Mouse (Mus musculus): ENCODE measurements around the gene Bpifa5. TPM values are rescaled to one million over a fixed set of nuclear protein-coding genes. Genes with fewer than 3 reads are reported as not detected.

Gene Bpifa5
- polyA plus RNA-seq, 1 experiment, result not detected

- Histone ChIP-seq H3K4me1 (ENCODE audit: control insufficient read depth, insufficient read depth, low read length) (no peaks in the 10 kb centered on the region), H3K36me3 (ENCODE audit: control insufficient read depth, insufficient read depth, low read length, poor library complexity, severe bottlenecking) (no peaks in the 10 kb centered on the region), H3K9me3 (replicated peaks; ENCODE audit: control insufficient read depth, insufficient read depth, low read length, poor library complexity, severe bottlenecking) (no peaks in the 10 kb centered on the region), H3K27me3 (ENCODE audit: control insufficient read depth, insufficient read depth, low read length, poor library complexity, severe bottlenecking) (no peaks in the 10 kb centered on the region), H3K9ac (ENCODE audit: low read depth, poor library complexity, severe bottlenecking) (no peak overlapping the region), H3K27ac (ENCODE audit: insufficient read depth, low read length) (no peak overlapping the region), H3K4me3 (ENCODE audit: low read depth, low read length) (no peak overlapping the region)
- no peak for TF ChIP-seq CTCF (IDR thresholded peaks at IDR 0.05; ENCODE audit: low read depth, low read length)
- no peak for TF ChIP-seq EP300 (IDR thresholded peaks at IDR 0.05; ENCODE audit: insufficient read depth, low read depth, low read length)
- TF ChIP-seq POLR2A (IDR thresholded peaks at IDR 0.05; ENCODE audit: insufficient read depth, low read length), result no peak
Measured at GRCm38 (mm10) chr2:154211121-154211520, 48.7 kb downstream of the Bpifa5 start.

GRCm38 (mm10) chr2:154211881-154212280 lies 49.5 kb downstream of the Bpifa5 start:
- H3K4me1 ChIP-seq (ENCODE audit: control insufficient read depth, insufficient read depth, low read length), result no peaks in the 10 kb centered on the region
- TF ChIP-seq POLR2A (IDR thresholded peaks at IDR 0.05; ENCODE audit: insufficient read depth, low read length) (no peak), EP300 (IDR thresholded peaks at IDR 0.05; ENCODE audit: insufficient read depth, low read depth, low read length) (no peak), CTCF (IDR thresholded peaks at IDR 0.05; ENCODE audit: low read depth, low read length) (no peak)
- no peak overlapping the region for H3K4me3 ChIP-seq (ENCODE audit: low read depth, low read length)
- no peak overlapping the region for H3K27ac ChIP-seq (ENCODE audit: insufficient read depth, low read length)
- H3K9ac ChIP-seq (ENCODE audit: low read depth, poor library complexity, severe bottlenecking), result no peak overlapping the region
- H3K9me3 ChIP-seq (replicated peaks; ENCODE audit: control insufficient read depth, insufficient read depth, low read length, poor library complexity, severe bottlenecking), result no peaks in the 10 kb centered on the region
- H3K36me3 ChIP-seq (ENCODE audit: control insufficient read depth, insufficient read depth, low read length, poor library complexity, severe bottlenecking), result no peaks in the 10 kb centered on the region
- H3K27me3 ChIP-seq (ENCODE audit: control insufficient read depth, insufficient read depth, low read length, poor library complexity, severe bottlenecking), result no peaks in the 10 kb centered on the region

GRCm38 (mm10) chr2:154215191-154215590 lies 52.8 kb downstream of the Bpifa5 start:
- peak; percentile 87 for TF ChIP-seq CTCF (IDR thresholded peaks at IDR 0.05; ENCODE audit: low read depth, low read length)
- TF ChIP-seq EP300 (IDR thresholded peaks at IDR 0.05; ENCODE audit: insufficient read depth, low read depth, low read length), result no peak
- H3K4me3 ChIP-seq (ENCODE audit: low read depth, low read length), result no peak overlapping the region
- no peaks in the 10 kb centered on the region for H3K4me1 ChIP-seq (ENCODE audit: control insufficient read depth, insufficient read depth, low read length)
- H3K36me3 ChIP-seq (ENCODE audit: control insufficient read depth, insufficient read depth, low read length, poor library complexity, severe bottlenecking), result no peaks in the 10 kb centered on the region
- H3K27me3 ChIP-seq (ENCODE audit: control insufficient read depth, insufficient read depth, low read length, poor library complexity, severe bottlenecking), result no peaks in the 10 kb centered on the region
- H3K9ac ChIP-seq (ENCODE audit: low read depth, poor library complexity, severe bottlenecking), result no peak overlapping the region
- H3K27ac ChIP-seq (ENCODE audit: insufficient read depth, low read length), result no peak overlapping the region
- H3K9me3 ChIP-seq (replicated peaks; ENCODE audit: control insufficient read depth, insufficient read depth, low read length, poor library complexity, severe bottlenecking), result no peaks in the 10 kb centered on the region

Other genes starting within 250 kb of the Bpifa5 start
- gene Bpifb3, start 244.4 kb upstream of the Bpifa5 start, polyA plus RNA-seq (2011; ENCODE audit: insufficient read depth, insufficient read length, low read depth, missing spikeins), result not detected in 2 replicates
- not detected in 2 replicates for gene Bpifb4, start 224.4 kb upstream of the Bpifa5 start, polyA plus RNA-seq (2011; ENCODE audit: insufficient read depth, insufficient read length, low read depth, missing spikeins)
- not detected in 2 replicates for gene Bpifa6, start 187.7 kb upstream of the Bpifa5 start, polyA plus RNA-seq (2011; ENCODE audit: insufficient read depth, insufficient read length, low read depth, missing spikeins)
- gene Bpifa2, start 154.3 kb upstream of the Bpifa5 start, polyA plus RNA-seq (2011; ENCODE audit: insufficient read depth, insufficient read length, low read depth, missing spikeins), result not detected in 2 replicates
- gene Bpifa3, start 32.3 kb upstream of the Bpifa5 start, polyA plus RNA-seq (2011; ENCODE audit: insufficient read depth, insufficient read length, low read depth, missing spikeins), result not detected in 2 replicates
- gene Bpifa1, start 19.7 kb upstream of the Bpifa5 start, polyA plus RNA-seq (2011; ENCODE audit: insufficient read depth, insufficient read length, low read depth, missing spikeins), result not detected in 2 replicates
- gene Bpifb1, start 28.2 kb downstream of the Bpifa5 start, polyA plus RNA-seq (2011; ENCODE audit: insufficient read depth, insufficient read length, low read depth, missing spikeins), result not detected in 2 replicates
- gene Bpifb5, start 61.1 kb downstream of the Bpifa5 start, polyA plus RNA-seq (2011; ENCODE audit: insufficient read depth, insufficient read length, low read depth, missing spikeins), result 0.73 and 0.82 TPM in 2 replicates
- gene Bpifb9a, start 95.2 kb downstream of the Bpifa5 start, polyA plus RNA-seq (2011; ENCODE audit: insufficient read depth, insufficient read length, low read depth, missing spikeins), result not detected in 2 replicates
- not detected in 2 replicates for gene Bpifb9b, start 144.6 kb downstream of the Bpifa5 start, polyA plus RNA-seq (2011; ENCODE audit: insufficient read depth, insufficient read length, low read depth, missing spikeins)
- 23.8 and 27.1 TPM in 2 replicates for gene Cdk5rap1, start 210.4 kb downstream of the Bpifa5 start, polyA plus RNA-seq (2011; ENCODE audit: insufficient read depth, insufficient read length, low read depth, missing spikeins)
- 11.7 and 13.5 TPM in 2 replicates for gene Snta1, start 245.5 kb downstream of the Bpifa5 start, polyA plus RNA-seq (2011; ENCODE audit: insufficient read depth, insufficient read length, low read depth, missing spikeins)

Measured in ES-Bruce4 (cell line).